Comparison of ENCODE assay signal across 24 mouse cellular contexts in the genomic region with DNA sequence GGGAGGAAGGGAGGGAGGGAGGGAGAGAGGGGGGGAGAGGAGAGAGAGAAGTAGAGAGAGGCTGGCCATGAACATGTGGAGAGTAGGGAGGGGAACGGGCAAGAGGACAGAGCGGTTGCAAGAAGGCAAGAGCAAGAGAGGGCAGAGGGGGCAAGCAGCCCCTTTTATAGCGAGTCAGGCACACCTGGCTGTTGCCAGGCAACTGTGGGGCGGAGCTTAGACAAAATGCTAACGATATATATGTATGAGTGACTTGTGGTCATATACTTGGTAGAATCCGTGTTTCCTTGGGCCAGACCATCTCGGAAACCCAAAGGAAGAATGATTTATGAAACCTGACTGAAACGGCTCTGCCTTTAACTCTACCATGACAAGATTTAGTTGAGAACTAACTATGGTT.
DNase-seq lines count a peak whose midpoint lies in the region; ATAC-seq and TF ChIP-seq lines count a peak whose summit lies in the region.
"Had no signal": no experiment of that assay in that cellular context is flagged by ENCODE, and none has a peak within 500 bp of the region (broad histone marks: within the 10 kb centered on the region; RNA-seq: fewer than 3 reads in every experiment).

No protein-coding gene starts in this region.

- TF ChIP-seq EP300 in liver, postnatal 0 days (IDR thresholded peaks at IDR 0.05; ENCODE audit: low read depth): no peak

- TF ChIP-seq CTCF in liver, postnatal 0 days (IDR thresholded peaks at IDR 0.05; ENCODE audit: low read depth): no peak

- H3K9me3 ChIP-seq in heart, embryonic 12.5 days (replicated peaks): no peaks in the 10 kb centered on the region
- no peaks in the 10 kb centered on the region for H3K9me3 ChIP-seq in liver, embryonic 12.5 days (replicated peaks)
- H3K9me3 ChIP-seq in liver, postnatal 0 days (ENCODE audit: low read length): no peaks in the 10 kb centered on the region
- H3K9me3 ChIP-seq in midbrain, embryonic 15.5 days: no peaks in the 10 kb centered on the region
- H3K9me3 ChIP-seq in midbrain, embryonic 11.5 days (ENCODE audit: control insufficient read depth, low read length): no peaks in the 10 kb centered on the region
- H3K9me3 ChIP-seq: embryonic facial prominence, embryonic 15.5 days had no signal

- H3K9ac ChIP-seq in heart, embryonic 12.5 days: no peak overlapping the region
- no peak overlapping the region for H3K9ac ChIP-seq in liver, embryonic 12.5 days
- H3K9ac ChIP-seq in liver, postnatal 0 days (replicated peaks): no peak overlapping the region
- H3K9ac ChIP-seq in midbrain, embryonic 15.5 days: no peak overlapping the region
- no peak overlapping the region for H3K9ac ChIP-seq in midbrain, embryonic 11.5 days (ENCODE audit: low read length)
- H3K9ac ChIP-seq: embryonic facial prominence, embryonic 15.5 days; forebrain, postnatal 0 days had no signal

- peaks cover 50% of the 10 kb centered on the region for H3K4me1 ChIP-seq in heart, embryonic 12.5 days (replicated peaks)
- peaks cover 61% of the 10 kb centered on the region for H3K4me1 ChIP-seq in liver, embryonic 12.5 days
- H3K4me1 ChIP-seq in liver, postnatal 0 days (ENCODE audit: insufficient read depth): peaks cover 43% of the 10 kb centered on the region
- 0 out of 2 replicates have a peak, but pooled peaks cover 4% of the 10 kb centered on the region for H3K4me1 ChIP-seq in midbrain, embryonic 15.5 days
- no peaks in the 10 kb centered on the region for H3K4me1 ChIP-seq in midbrain, embryonic 11.5 days (ENCODE audit: control insufficient read depth, insufficient read depth, low read length)

- no peak overlapping the region for H3K4me2 ChIP-seq in heart, embryonic 12.5 days
- H3K4me2 ChIP-seq in liver, embryonic 12.5 days: peak overlapping the region; percentile 59
- peak overlapping the region; percentile 53; the same call in 1 of the 2 replicates for H3K4me2 ChIP-seq in liver, postnatal 0 days (ENCODE audit: low read depth, low read length)
- no peak overlapping the region for H3K4me2 ChIP-seq in midbrain, embryonic 15.5 days
- no peak overlapping the region for H3K4me2 ChIP-seq in midbrain, embryonic 11.5 days
- H3K4me2 ChIP-seq: embryonic facial prominence, embryonic 15.5 days had no signal

- H3K4me3 ChIP-seq in heart, embryonic 12.5 days: no peak overlapping the region
- H3K4me3 ChIP-seq in liver, embryonic 12.5 days: no peak overlapping the region
- no peak overlapping the region for H3K4me3 ChIP-seq in liver, postnatal 0 days (ENCODE audit: low read depth, low read length)
- no peak overlapping the region for H3K4me3 ChIP-seq in midbrain, embryonic 15.5 days
- no peak overlapping the region for H3K4me3 ChIP-seq in midbrain, embryonic 11.5 days (ENCODE audit: low read depth, low read length)
- H3K4me3 ChIP-seq: embryonic facial prominence, embryonic 15.5 days; gastrocnemius, adult 2 months; layer of hippocampus, adult 2 months; myocyte had no signal

- peak overlapping the region; percentile 45; the same call in 1 of the 2 replicates for H3K27ac ChIP-seq in heart, embryonic 12.5 days (ENCODE audit: poor library complexity, severe bottlenecking)
- no peak overlapping the region for H3K27ac ChIP-seq in liver, embryonic 12.5 days
- no peak overlapping the region for H3K27ac ChIP-seq in liver, postnatal 0 days (ENCODE audit: low read depth)
- no peak overlapping the region for H3K27ac ChIP-seq in midbrain, embryonic 15.5 days
- no peak overlapping the region for H3K27ac ChIP-seq in midbrain, embryonic 11.5 days (ENCODE audit: low read depth, low read length)

- ATAC-seq in heart, embryonic 12.5 days (ENCODE audit: insufficient number of reproducible peaks, low FRiP score): no peak
- ATAC-seq in liver, embryonic 12.5 days: no peak
- no peak for ATAC-seq in liver, postnatal 0 days
- no peak for ATAC-seq in midbrain, embryonic 15.5 days (replicated peaks)
- ATAC-seq in midbrain, embryonic 11.5 days (ENCODE audit: low FRiP score): no peak
- ATAC-seq: forebrain, postnatal 0 days; hindbrain, embryonic 16.5 days; lung, postnatal 0 days had no signal

- no peaks in the 10 kb centered on the region for H3K27me3 ChIP-seq in heart, embryonic 12.5 days (replicated peaks)
- H3K27me3 ChIP-seq in liver, embryonic 12.5 days (replicated peaks): no peaks in the 10 kb centered on the region
- no peaks in the 10 kb centered on the region for H3K27me3 ChIP-seq in liver, postnatal 0 days (ENCODE audit: insufficient read depth, low read length)
- no peaks in the 10 kb centered on the region for H3K27me3 ChIP-seq in midbrain, embryonic 15.5 days (replicated peaks)
- no peaks in the 10 kb centered on the region for H3K27me3 ChIP-seq in midbrain, embryonic 11.5 days (ENCODE audit: control insufficient read depth, insufficient read depth, low read length)
- H3K27me3 ChIP-seq: CH12.LX; embryonic facial prominence, embryonic 15.5 days had no signal

- no peak for DNase-seq in heart, adult 9 months (ENCODE audit: low spot score in 2 of 2)
- DNase-seq in liver: no peak
- DNase-seq in B cell, adult 2 months: peak; percentile 33 to 40
- no peak for DNase-seq in liver, postnatal 0 days
- DNase-seq in midbrain, embryonic 11.5 days (ENCODE audit: low spot score, missing footprints): no peak
- DNase-seq: adrenal gland, postnatal 25 days; cerebellum, adult 11 months; cerebellum, postnatal 14 days; embryo, embryonic 11 days; forebrain, postnatal 0 days; gastrocnemius, adult 2 months; heart, postnatal 36 days; kidney, adult 18-20 months; midbrain, embryonic 14.5 days; spleen, adult 18-20 months had no signal

- no peaks in the 10 kb centered on the region for H3K36me3 ChIP-seq in heart, embryonic 12.5 days
- no peaks in the 10 kb centered on the region for H3K36me3 ChIP-seq in liver, embryonic 12.5 days
- no peaks in the 10 kb centered on the region for H3K36me3 ChIP-seq in liver, postnatal 0 days (replicated peaks; ENCODE audit: insufficient read depth, low read length)
- no peaks in the 10 kb centered on the region for H3K36me3 ChIP-seq in midbrain, embryonic 15.5 days (replicated peaks)
- no peaks in the 10 kb centered on the region for H3K36me3 ChIP-seq in midbrain, embryonic 11.5 days (ENCODE audit: control insufficient read depth, insufficient read depth, low read length)
- H3K36me3 ChIP-seq: embryonic facial prominence, embryonic 15.5 days had no signal

- WGBS in heart, embryonic 12.5 days: 90% methylated on average over 8 of the region's 8 CpGs
- 55% methylated on average over 8 of the region's 8 CpGs for WGBS in liver, embryonic 12.5 days (ENCODE audit: insufficient replicate concordance)
- 37% methylated on average over 8 of the region's 8 CpGs for WGBS in liver, postnatal 0 days (ENCODE audit: insufficient replicate concordance)
- WGBS in midbrain, embryonic 15.5 days: 86% methylated on average over 8 of the region's 8 CpGs
- 93% methylated on average over 8 of the region's 8 CpGs for WGBS in midbrain, embryonic 11.5 days

Comparison
In these comparisons a context has a peak if more than half of its experiments do, and no peak if none do; other contexts are left out.
1. H3K4me2 ChIP-seq: peak in liver, embryonic 12.5 days (single experiment) and liver, postnatal 0 days (single experiment); none in heart, embryonic 12.5 days (single experiment), midbrain, embryonic 15.5 days (single experiment) and midbrain, embryonic 11.5 days (single experiment).
2. DNase-seq: peak in B cell, adult 2 months (2 of 2); none in heart, adult 9 months (0 of 2), liver (single experiment), liver, postnatal 0 days (single experiment) and midbrain, embryonic 11.5 days (single experiment).